Mouse (Mus musculus): ENCODE measurements around the gene Cggbp1. TPM values are rescaled to one million over a fixed set of nuclear protein-coding genes. Genes with fewer than 3 reads are reported as not detected.
"Not testable (repeated sequence)": the region's sequence is repeated elsewhere in the genome, so short reads cannot be mapped to it uniquely, and the experiment has no call there.

Cggbp1 gene
- polyA plus RNA-seq, 1 experiment = 103 TPM

DNA sequence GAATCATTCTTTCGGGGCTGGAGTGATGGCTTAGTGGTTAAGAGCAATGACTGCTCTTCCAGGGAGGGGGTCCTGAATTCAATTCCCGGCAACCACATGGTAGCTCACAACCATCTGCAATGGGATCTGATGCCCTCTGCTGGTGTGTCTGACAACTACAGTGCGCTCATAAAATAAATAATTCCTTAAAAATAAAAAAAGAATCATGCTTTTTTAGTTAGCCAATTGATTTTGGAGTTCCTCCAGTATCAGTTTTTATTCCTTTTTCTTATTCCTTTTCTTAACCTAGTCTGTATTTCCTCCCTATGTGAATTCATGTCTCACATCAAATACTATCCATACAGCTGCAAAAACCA lies 9.4 kb upstream of the Cggbp1 start:
- TF ChIP-seq CTCF (IDR thresholded peaks at IDR 0.05; ENCODE audit: borderline replicate concordance, insufficient read depth, low read length) = no peak
- no peak for TF ChIP-seq POLR2A (IDR thresholded peaks at IDR 0.05; ENCODE audit: low read depth, low read length)

GRCm38 (mm10) chr16:64845947-64846346 lies 5.8 kb upstream of the Cggbp1 start:
- no peak overlapping the region for H3K4me3 ChIP-seq (ENCODE audit: insufficient read depth, low read length)
- TF ChIP-seq CTCF (IDR thresholded peaks at IDR 0.05; ENCODE audit: borderline replicate concordance, insufficient read depth, low read length) = no peak
- no peak for TF ChIP-seq POLR2A (IDR thresholded peaks at IDR 0.05; ENCODE audit: low read depth, low read length)
- no peak overlapping the region for H3K27ac ChIP-seq (ENCODE audit: insufficient read depth, low read length)
- no peaks in the 10 kb centered on the region for H3K4me1 ChIP-seq (ENCODE audit: control insufficient read depth, insufficient read depth, low read length)

More for the DNA sequence above, 9.4 kb upstream of the Cggbp1 start:
- Histone ChIP-seq H3K4me1 (ENCODE audit: control insufficient read depth, insufficient read depth, low read length) (no peaks in the 10 kb centered on the region), H3K4me3 (ENCODE audit: insufficient read depth, low read length) (no peak overlapping the region), H3K27ac (ENCODE audit: insufficient read depth, low read length) (no peak overlapping the region)

- Histone ChIP-seq H3K4me1 (ENCODE audit: control insufficient read depth, insufficient read depth, low read length) (peaks cover 2% of the 10 kb centered on the region; the same call in 1 of the 2 replicates), H3K27ac (ENCODE audit: insufficient read depth, low read length) (no peak overlapping the region), H3K4me3 (ENCODE audit: insufficient read depth, low read length) (peak overlapping the region; percentile 82)
- TF ChIP-seq CTCF (IDR thresholded peaks at IDR 0.05; ENCODE audit: borderline replicate concordance, insufficient read depth, low read length) (no peak), POLR2A (IDR thresholded peaks at IDR 0.05; ENCODE audit: low read depth, low read length) (no peak)
Observed at GRCm38 (mm10) chr16:64850287-64851084, 1.3 kb upstream of the Cggbp1 start.

DNA sequence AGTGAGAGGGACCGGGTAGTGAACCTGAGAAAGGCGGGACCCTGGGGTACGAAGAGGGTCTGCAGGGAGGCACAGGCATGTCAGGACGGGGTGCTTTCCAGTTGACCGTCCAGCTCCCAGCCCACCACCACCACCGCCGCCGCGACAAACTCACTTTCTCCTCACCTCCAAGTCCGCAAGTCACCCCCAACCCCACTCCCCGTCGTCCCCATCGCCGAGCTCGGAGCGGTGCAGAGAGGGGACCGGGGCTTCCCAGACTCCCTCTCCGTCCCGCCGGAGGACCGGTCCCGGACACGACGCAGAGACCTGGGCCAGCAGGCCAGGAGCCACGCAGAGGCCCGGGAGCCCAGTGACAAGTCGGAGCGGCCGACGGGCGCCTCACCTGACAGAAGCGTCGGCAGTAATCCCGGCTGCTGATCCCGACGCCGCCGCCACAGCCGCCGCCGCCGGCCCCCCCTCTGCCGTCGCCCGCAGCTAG lies 672 bp upstream of the Cggbp1 start:
- Histone ChIP-seq H3K27ac (ENCODE audit: insufficient read depth, low read length) (peak overlapping the region; percentile 58), H3K4me3 (ENCODE audit: insufficient read depth, low read length) (peak overlapping the region; percentile 82), H3K4me1 (ENCODE audit: control insufficient read depth, insufficient read depth, low read length) (peaks cover 2% of the 10 kb centered on the region; the same call in 1 of the 2 replicates)
- TF ChIP-seq POLR2A (IDR thresholded peaks at IDR 0.05; ENCODE audit: low read depth, low read length) = no peak
- TF ChIP-seq CTCF (IDR thresholded peaks at IDR 0.05; ENCODE audit: borderline replicate concordance, insufficient read depth, low read length) = no peak

GRCm38 (mm10) chr16:64852441-64852871 lies 660 bp downstream of the Cggbp1 start:
- H3K27ac ChIP-seq (ENCODE audit: insufficient read depth, low read length) = peak overlapping the region; percentile 90
- peaks cover 2% of the 10 kb centered on the region; the same call in 1 of the 2 replicates for H3K4me1 ChIP-seq (ENCODE audit: control insufficient read depth, insufficient read depth, low read length)
- TF ChIP-seq POLR2A (IDR thresholded peaks at IDR 0.05; ENCODE audit: low read depth, low read length) (no peak), CTCF (IDR thresholded peaks at IDR 0.05; ENCODE audit: borderline replicate concordance, insufficient read depth, low read length) (no peak)

GRCm38 (mm10) chr16:64852891-64853290 lies 1.1 kb downstream of the Cggbp1 start:
- Histone ChIP-seq H3K27ac (ENCODE audit: insufficient read depth, low read length) (no peak overlapping the region), H3K4me3 (ENCODE audit: insufficient read depth, low read length) (peak overlapping the region; percentile 88)
- TF ChIP-seq CTCF (IDR thresholded peaks at IDR 0.05; ENCODE audit: borderline replicate concordance, insufficient read depth, low read length) = no peak
- TF ChIP-seq POLR2A (IDR thresholded peaks at IDR 0.05; ENCODE audit: low read depth, low read length) = no peak

More at GRCm38 (mm10) chr16:64852441-64852871, 660 bp downstream of the Cggbp1 start:
- H3K4me3 ChIP-seq (ENCODE audit: insufficient read depth, low read length) = peak overlapping the region; percentile 88

DNA sequence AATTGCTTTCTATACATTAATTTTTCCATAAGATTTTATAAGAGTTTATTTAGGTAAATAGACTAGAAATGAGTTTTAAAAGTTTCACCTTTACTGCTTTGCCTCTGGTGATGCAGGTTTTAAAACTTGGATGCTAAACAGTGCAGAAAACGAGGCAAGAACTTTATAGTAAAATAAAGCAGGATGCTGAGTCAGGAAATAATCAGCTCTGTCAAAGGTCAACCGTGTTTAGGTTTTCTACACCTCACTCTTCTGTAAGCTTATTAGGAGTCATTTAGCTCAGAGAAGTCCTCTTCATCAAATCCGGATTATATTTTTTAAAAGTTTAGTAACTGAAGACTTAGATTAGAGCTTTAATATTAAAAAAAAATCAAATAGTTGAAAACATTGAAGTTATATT lies 5.2 kb downstream of the Cggbp1 start:
- Histone ChIP-seq H3K27ac (ENCODE audit: insufficient read depth, low read length) (no peak overlapping the region), H3K4me3 (ENCODE audit: insufficient read depth, low read length) (no peak overlapping the region), H3K4me1 (ENCODE audit: control insufficient read depth, insufficient read depth, low read length) (peaks cover 2% of the 10 kb centered on the region; the same call in 1 of the 2 replicates)
- TF ChIP-seq CTCF (IDR thresholded peaks at IDR 0.05; ENCODE audit: borderline replicate concordance, insufficient read depth, low read length) (no peak), POLR2A (IDR thresholded peaks at IDR 0.05; ENCODE audit: low read depth, low read length) (no peak)

More at GRCm38 (mm10) chr16:64852891-64853290, 1.1 kb downstream of the Cggbp1 start:
- peaks cover 2% of the 10 kb centered on the region; the same call in 1 of the 2 replicates for H3K4me1 ChIP-seq (ENCODE audit: control insufficient read depth, insufficient read depth, low read length)

GRCm38 (mm10) chr16:64865841-64866240 lies 14.0 kb downstream of the Cggbp1 start:
- H3K4me1 ChIP-seq (ENCODE audit: control insufficient read depth, insufficient read depth, low read length); H3K4me3 ChIP-seq (ENCODE audit: insufficient read depth, low read length); H3K27ac ChIP-seq (ENCODE audit: insufficient read depth, low read length): not testable (repeated sequence)

GRCm38 (mm10) chr16:64868613-64869012 lies 16.8 kb downstream of the Cggbp1 start:
- TF ChIP-seq POLR2A (IDR thresholded peaks at IDR 0.05; ENCODE audit: low read depth, low read length) (no peak), CTCF (IDR thresholded peaks at IDR 0.05; ENCODE audit: borderline replicate concordance, insufficient read depth, low read length) (no peak)
- Histone ChIP-seq H3K27ac (ENCODE audit: insufficient read depth, low read length) (no peak overlapping the region), H3K4me1 (ENCODE audit: control insufficient read depth, insufficient read depth, low read length) (no peaks in the 10 kb centered on the region), H3K4me3 (ENCODE audit: insufficient read depth, low read length) (no peak overlapping the region)

DNA sequence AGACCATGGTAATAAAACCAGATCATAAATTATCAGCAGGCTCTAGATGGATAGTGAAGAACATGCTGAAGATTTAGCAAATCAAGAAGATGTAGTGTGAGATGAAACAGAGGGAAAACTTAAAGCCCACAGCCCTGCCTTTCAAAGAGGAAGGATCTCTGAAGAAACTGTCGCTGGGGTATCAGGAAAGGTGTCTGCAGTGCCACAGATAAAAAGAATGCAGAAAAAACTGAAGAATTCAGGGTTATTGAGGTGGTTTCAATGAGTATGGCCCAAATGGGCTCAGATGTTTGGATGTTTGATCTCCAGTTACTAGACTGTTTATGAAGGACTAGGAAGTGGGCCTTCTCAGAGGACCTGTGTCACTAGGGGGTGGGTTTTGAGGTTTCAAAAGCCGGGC lies 17.8 kb downstream of the Cggbp1 start:
- Histone ChIP-seq H3K27ac (ENCODE audit: insufficient read depth, low read length) (no peak overlapping the region), H3K4me1 (ENCODE audit: control insufficient read depth, insufficient read depth, low read length) (no peaks in the 10 kb centered on the region), H3K4me3 (ENCODE audit: insufficient read depth, low read length) (no peak overlapping the region)
- TF ChIP-seq CTCF (IDR thresholded peaks at IDR 0.05; ENCODE audit: borderline replicate concordance, insufficient read depth, low read length) = no peak
- no peak for TF ChIP-seq POLR2A (IDR thresholded peaks at IDR 0.05; ENCODE audit: low read depth, low read length)

Measured in embryonic fibroblast, embryonic 13.5 days (primary cell).